Mouse (Mus musculus): ENCODE data around the gene Chchd6. TPM values are rescaled to one million over a fixed set of nuclear protein-coding genes. Genes with fewer than 3 reads are reported as not detected.

The Chchd6 gene
- total and polyA plus RNA-seq, 3 experiments = 49.5 to 74.7 TPM; not detected in 1

DNA sequence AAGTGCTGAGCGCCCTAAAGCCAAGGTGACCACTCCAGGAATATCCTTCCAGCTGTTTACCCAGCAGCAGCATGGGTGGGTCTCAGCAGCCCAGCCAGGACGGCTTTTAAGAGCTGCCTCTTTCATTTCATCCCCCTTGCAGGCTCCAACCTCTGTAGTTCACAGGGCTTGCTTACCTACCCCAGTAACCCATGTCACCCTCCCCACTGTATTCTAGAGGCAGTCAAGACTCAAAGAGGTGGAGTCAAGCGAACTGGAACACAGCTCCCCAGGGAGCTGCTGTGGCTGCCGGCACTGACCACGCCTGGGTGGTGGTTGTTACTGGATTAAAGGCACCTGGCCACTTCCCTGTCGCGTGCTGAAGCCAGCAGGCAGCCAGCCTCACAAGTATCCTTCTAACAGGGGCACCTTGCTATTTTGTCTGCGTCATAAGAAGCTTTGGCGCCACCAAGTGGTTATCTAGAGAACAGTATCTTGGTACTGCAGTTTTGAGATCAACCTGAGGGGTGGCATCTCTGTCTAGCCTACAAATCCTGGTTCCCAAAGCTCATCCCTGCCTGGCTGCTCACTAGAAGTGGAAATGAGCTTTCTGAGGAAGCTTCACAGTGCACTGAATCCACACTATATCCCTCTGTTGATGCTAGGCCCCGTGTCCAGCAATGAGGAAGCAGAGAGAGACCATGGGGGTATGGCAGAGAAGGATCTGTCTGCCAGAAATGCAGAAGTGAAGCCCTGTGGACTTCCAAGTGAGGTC, 36.5 kb upstream of the Chchd6 start:
- Histone ChIP-seq H3K27ac (ENCODE audit: control insufficient read depth, low read depth, low read length) (no peak overlapping the region), H3K27me3 (ENCODE audit: control insufficient read depth in 1 of 2, insufficient read depth in 2 of 2, low read length in 2 of 2) (peaks cover 0 to 2% of the 10 kb centered on the region in 2 experiments; a peak in 3 of 4 replicates)
- DNase-seq (ENCODE audit: low read depth, low spot score) = peak; percentile 86

DNA sequence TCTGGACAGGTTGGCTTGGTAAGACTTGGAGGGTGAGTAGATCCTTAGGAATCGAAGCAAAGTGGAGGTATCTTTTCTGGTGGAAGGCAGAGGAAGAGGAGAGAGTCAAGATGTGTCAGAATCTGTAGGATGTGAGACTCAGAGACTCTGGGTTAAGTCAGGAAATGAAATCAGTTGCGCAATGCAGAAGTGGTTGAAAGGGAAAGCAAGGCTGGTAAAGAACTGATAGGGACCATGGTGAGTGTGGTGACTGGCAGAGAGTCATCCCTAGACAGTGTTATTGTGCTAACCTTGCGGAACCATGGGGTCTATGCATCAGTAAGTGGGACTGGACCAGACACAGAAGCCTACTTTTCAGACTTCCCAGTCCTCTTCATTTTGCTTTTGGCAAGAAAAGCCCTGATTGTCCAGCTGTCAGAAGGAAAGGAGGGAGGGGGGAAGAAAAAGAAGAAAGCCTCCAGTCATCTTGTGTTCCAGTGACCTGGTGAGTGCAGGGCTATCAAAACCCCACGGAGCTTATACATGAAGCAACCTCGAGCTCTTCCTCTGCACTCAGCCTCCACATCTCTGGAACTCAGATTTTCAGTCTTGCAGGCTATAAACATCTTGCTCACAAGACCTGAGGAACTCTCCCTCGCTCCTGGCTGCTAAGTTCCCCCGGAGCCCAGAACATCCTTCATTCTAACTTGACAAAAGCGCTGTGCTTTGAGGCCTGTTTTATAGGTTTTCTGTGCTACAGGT, 32.8 kb upstream of the Chchd6 start:
- H3K79me2 ChIP-seq (ENCODE audit: control insufficient read depth, insufficient read depth, low read length, poor library complexity) = no peaks in the 10 kb centered on the region
- peak; percentile 23 for DNase-seq (ENCODE audit: low read depth, low spot score)
- TF ChIP-seq USF1 (IDR thresholded peaks at IDR 0.05; ENCODE audit: low read depth, low read length) (no peak), RCOR1 (IDR thresholded peaks at IDR 0.05; ENCODE audit: low read depth, low read length) (peak; percentile 19; the same call in 1 of the 2 replicates)
- no peak overlapping the region for H3K9ac ChIP-seq (ENCODE audit: control insufficient read depth, low read depth, low read length, poor library complexity, severe bottlenecking)
- H3K9me3 ChIP-seq (replicated peaks; ENCODE audit: insufficient read depth, low read length) = no peaks in the 10 kb centered on the region
- H3K4me3 ChIP-seq (ENCODE audit: control insufficient read depth in 1 of 2, insufficient read depth in 1 of 2, low read depth in 2 of 2, low read length in 2 of 2) = no peak overlapping the region
- H3K27ac ChIP-seq (ENCODE audit: control insufficient read depth, low read depth, low read length) = no peak overlapping the region
- peaks cover 0 to 4% of the 10 kb centered on the region in 2 experiments; a peak in 2 of 4 replicates for H3K27me3 ChIP-seq (ENCODE audit: control insufficient read depth in 1 of 2, insufficient read depth in 2 of 2, low read length in 2 of 2)
- H3K4me1 ChIP-seq (ENCODE audit: control insufficient read depth in 1 of 2, insufficient read depth in 2 of 2, low read length in 2 of 2) = no peaks in the 10 kb centered on the region
- H3K36me3 ChIP-seq (ENCODE audit: control insufficient read depth in 1 of 2, insufficient read depth in 2 of 2, low read length in 2 of 2) = no peaks in the 10 kb centered on the region

More for the DNA sequence above, 36.5 kb upstream of the Chchd6 start:
- Histone ChIP-seq H3K9me3 (replicated peaks; ENCODE audit: insufficient read depth, low read length) (no peaks in the 10 kb centered on the region), H3K4me3 (ENCODE audit: control insufficient read depth in 1 of 2, insufficient read depth in 1 of 2, low read depth in 2 of 2, low read length in 2 of 2) (no peak overlapping the region), H3K36me3 (ENCODE audit: control insufficient read depth in 1 of 2, insufficient read depth in 2 of 2, low read length in 2 of 2) (no peaks in the 10 kb centered on the region), H3K4me1 (ENCODE audit: control insufficient read depth in 1 of 2, insufficient read depth in 2 of 2, low read length in 2 of 2) (no peaks in the 10 kb centered on the region), H3K79me2 (ENCODE audit: control insufficient read depth, insufficient read depth, low read length, poor library complexity) (no peaks in the 10 kb centered on the region), H3K9ac (ENCODE audit: control insufficient read depth, low read depth, low read length, poor library complexity, severe bottlenecking) (no peak overlapping the region)
- TF ChIP-seq RAD21 (IDR thresholded peaks at IDR 0.05; ENCODE audit: low read depth, low read length) (peak; percentile 94), SMC3 (IDR thresholded peaks at IDR 0.05; ENCODE audit: low read depth, low read length) (peak; percentile 87), NELFE (IDR thresholded peaks at IDR 0.05; ENCODE audit: low read depth, low read length) (no peak), CTCF (IDR thresholded peaks at IDR 0.05 in 2 of 3, conservative IDR thresholded peaks at IDR 0.05 in 1 of 3; ENCODE audit: control insufficient read depth in 1 of 3, insufficient read depth in 1 of 3, low read depth in 2 of 3, low read length in 3 of 3, poor library complexity in 1 of 3, severe bottlenecking in 1 of 3) (peak; percentile 63 to 96 (median 72)), ZC3H11A (IDR thresholded peaks at IDR 0.05; ENCODE audit: low read depth, low read length) (peak; percentile 87)

GRCm38 (mm10) chr6:89622647-89623046, 27.2 kb upstream of the Chchd6 start:
- TF ChIP-seq ZKSCAN1 (IDR thresholded peaks at IDR 0.05; ENCODE audit: low read depth, low read length) (no peak), RAD21 (IDR thresholded peaks at IDR 0.05; ENCODE audit: low read depth, low read length) (peak; percentile 34), MYB (IDR thresholded peaks at IDR 0.05; ENCODE audit: low read depth, low read length) (no peak), CTCF (IDR thresholded peaks at IDR 0.05 in 2 of 3, conservative IDR thresholded peaks at IDR 0.05 in 1 of 3; ENCODE audit: control insufficient read depth in 1 of 3, insufficient read depth in 1 of 3, low read depth in 2 of 3, low read length in 3 of 3, poor library complexity in 1 of 3, severe bottlenecking in 1 of 3) (peak; percentile 16 to 54 (median 19); a peak in 3 of 6 replicates), SMC3 (IDR thresholded peaks at IDR 0.05; ENCODE audit: low read depth, low read length) (peak; percentile 62), TBP (IDR thresholded peaks at IDR 0.05; ENCODE audit: low read depth, low read length) (no peak)
- no peak overlapping the region for H3K27ac ChIP-seq (ENCODE audit: control insufficient read depth, low read depth, low read length)
- H3K4me1 ChIP-seq (ENCODE audit: control insufficient read depth in 1 of 2, insufficient read depth in 2 of 2, low read length in 2 of 2) = no peaks in the 10 kb centered on the region
- H3K79me2 ChIP-seq (ENCODE audit: control insufficient read depth, insufficient read depth, low read length, poor library complexity) = no peaks in the 10 kb centered on the region
- DNase-seq (ENCODE audit: low read depth, low spot score) = peak; percentile 42
- H3K9me3 ChIP-seq (replicated peaks; ENCODE audit: insufficient read depth, low read length) = no peaks in the 10 kb centered on the region
- H3K4me3 ChIP-seq (ENCODE audit: control insufficient read depth in 1 of 2, insufficient read depth in 1 of 2, low read depth in 2 of 2, low read length in 2 of 2) = no peak overlapping the region
- peaks cover 0 to 5% of the 10 kb centered on the region in 2 experiments; a peak in 2 of 4 replicates for H3K27me3 ChIP-seq (ENCODE audit: control insufficient read depth in 1 of 2, insufficient read depth in 2 of 2, low read length in 2 of 2)
- no peaks in the 10 kb centered on the region for H3K36me3 ChIP-seq (ENCODE audit: control insufficient read depth in 1 of 2, insufficient read depth in 2 of 2, low read length in 2 of 2)
- H3K9ac ChIP-seq (ENCODE audit: control insufficient read depth, low read depth, low read length, poor library complexity, severe bottlenecking) = no peak overlapping the region

Data from MEL (cell line).